Mouse (Mus musculus) kidney, adult 2 months (tissue): ENCODE data around the gene Mars2.

Source experiments
- CTCF ChIP-seq: fragments of 200-500 bp; conservative IDR thresholded peaks from 2 replicates; pipeline ENCODE4 v1.5.1; 2011; ENCODE audit warnings: low read depth, mild to moderate bottlenecking, control low read depth, low read length, moderate library complexity, mixed read lengths; ENCODE audit not compliant: insufficient read depth, insufficient read length
- POLR2A ChIP-seq: fragments of 200-500 bp; IDR thresholded peaks from one replicate; pipeline ENCODE4 v1.6.1; 2011; ENCODE audit warnings: low read depth, low read length, control low read depth

DNA sequence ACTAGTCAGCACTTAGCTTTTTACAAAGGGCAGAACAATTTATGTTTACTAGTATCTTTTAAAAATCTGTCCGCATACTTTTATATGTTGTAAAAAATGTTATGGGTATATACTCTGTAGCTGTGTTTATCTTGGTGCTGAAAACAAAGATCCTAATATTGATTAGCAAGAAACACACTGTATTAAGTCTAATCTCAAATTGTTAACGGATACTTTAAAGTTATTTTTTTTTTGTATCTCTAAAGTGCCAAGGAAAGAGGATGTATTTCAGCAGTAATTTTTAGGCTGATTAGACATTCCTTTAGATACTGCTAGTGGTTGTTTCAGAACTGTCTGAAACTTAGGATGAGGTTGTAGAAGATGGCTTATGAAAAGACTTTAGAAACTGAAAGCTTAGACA lies 9.4 kb downstream of the Mars2 start:
- TF ChIP-seq POLR2A: no peak
- TF ChIP-seq CTCF: no peak
